Mouse (Mus musculus) layer of hippocampus, adult 9-10 months (tissue): ENCODE measurements around the gene Srrm1.

ENCODE experiments used
- DNase-seq: peaks from one replicate; pipeline ENCODE4 v3.0.0; 2022; ENCODE audit warnings: low spot score

Srrm1 gene

GRCm38 (mm10) chr4:135271881-135272616 is 81.1 kb downstream of the Srrm1 start:
- DNase-seq, result no peak

- DNase-seq, result no peak
Observed at GRCm38 (mm10) chr4:135271419-135271828, 81.7 kb downstream of the Srrm1 start.
